Mouse (Mus musculus): ENCODE data around the gene Hist1h2af.
"Not testable (repeated sequence)": the region's sequence is repeated elsewhere in the genome, so short reads cannot be mapped to it uniquely, and the experiment has no call there.

Hist1h2af gene

DNA sequence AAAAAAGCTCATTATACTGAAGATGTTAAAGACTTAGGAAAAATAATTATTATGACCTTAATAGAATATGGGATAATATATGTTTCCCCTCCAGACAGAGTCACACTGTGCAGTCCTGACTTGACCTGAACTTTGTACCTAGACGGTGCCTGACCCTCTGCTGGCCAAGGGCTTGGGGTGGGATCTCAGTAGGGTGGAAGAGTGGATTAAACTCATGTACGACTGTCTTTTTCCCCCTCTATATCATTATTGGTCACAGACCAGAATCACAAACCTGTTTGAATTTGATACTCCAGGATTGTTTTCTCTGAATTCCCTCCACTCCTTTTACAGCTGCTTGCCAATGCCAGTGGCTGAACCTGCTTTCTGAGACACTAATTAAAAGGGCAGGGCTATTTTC, 27.0 kb downstream of the Hist1h2af start:
- DNase-seq = not testable (repeated sequence)

DNA sequence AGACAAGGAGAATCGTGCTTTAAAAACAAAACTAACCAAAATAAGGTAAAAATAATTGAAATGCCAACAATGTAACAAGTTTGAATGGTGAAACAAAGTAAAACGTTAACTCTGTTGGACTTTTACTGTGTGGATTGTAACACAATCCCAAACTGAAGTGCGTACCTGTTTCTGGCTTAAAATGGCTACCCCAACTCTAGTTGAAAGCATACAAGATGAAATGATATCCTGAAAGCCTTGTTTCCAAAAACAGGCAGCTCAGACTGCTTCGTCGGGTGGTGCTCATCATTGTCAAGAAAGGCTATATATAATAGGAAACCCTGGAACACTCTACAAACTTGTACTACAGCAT, 27.8 kb downstream of the Hist1h2af start:
- DNase-seq = not testable (repeated sequence)

DNA sequence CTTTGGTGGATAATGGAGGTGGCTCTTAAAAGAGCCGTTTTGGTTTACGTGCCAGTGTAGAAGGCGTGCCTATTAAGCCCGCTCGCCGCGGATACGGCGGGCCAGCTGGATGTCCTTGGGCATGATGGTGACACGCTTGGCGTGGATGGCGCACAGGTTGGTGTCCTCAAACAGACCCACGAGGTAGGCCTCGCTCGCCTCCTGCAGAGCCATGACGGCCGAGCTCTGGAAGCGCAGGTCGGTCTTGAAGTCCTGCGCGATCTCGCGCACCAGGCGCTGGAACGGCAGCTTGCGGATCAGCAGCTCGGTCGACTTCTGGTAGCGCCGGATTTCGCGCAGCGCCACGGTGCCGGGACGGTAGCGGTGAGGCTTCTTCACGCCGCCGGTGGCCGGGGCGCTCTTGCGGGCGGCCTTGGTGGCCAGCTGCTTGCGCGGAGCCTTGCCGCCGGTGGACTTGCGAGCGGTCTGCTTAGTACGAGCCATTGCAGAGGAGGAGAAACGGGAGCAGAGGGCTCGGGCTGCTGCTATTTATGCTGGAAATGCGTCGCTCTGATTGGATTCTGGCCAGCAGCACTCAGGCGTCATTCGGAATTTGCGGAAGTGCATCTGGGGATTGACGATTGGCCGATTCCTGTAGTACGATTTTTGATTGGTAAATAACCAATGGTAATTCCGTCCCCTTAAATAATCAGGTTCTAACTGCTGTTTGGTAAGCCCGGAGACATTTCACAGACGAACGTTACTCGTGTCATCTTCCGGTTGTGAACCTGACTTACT, 28.4 kb downstream of the Hist1h2af start, which contains the start of gene Hist1h3e:
Hist1h3e (minus strand) TSS at position 487 of the 777 bp plus-strand sequence.
- DNase-seq = peak; percentile 93

DNA sequence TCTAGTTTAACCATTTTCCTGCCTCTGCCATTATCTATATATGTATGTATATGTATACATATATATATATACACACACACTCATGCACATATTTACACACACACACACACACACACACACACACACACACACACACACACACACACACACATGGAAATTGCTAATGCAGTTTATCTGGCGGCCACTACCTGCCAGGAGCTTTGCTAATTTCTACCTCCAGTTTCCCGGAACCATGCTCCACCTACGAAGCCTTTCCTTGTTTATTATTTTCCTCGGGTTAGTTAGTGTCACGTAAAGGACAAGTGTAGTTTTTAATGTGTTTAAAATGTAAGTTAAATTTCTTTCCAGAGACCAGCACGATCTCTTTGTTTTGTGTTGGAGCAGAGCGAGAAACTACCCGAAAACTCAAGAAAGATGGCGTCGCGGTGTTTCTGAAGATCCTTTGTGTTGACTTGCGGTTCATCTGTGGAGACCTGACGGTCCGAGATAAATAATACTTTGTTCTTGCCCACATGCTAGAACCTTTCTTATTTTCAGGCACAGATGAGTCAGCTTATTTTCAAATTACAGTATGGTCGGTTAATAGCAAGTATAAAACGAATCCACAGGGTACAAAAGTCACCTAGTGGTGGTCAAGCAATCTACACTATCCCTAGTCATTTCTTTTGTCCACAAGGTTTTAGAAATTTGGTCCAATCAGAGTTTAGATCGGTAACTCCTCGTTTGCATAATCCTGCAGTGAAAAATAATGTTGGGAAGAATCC, 29.2 kb downstream of the Hist1h2af start:
- no peak for DNase-seq

DNA sequence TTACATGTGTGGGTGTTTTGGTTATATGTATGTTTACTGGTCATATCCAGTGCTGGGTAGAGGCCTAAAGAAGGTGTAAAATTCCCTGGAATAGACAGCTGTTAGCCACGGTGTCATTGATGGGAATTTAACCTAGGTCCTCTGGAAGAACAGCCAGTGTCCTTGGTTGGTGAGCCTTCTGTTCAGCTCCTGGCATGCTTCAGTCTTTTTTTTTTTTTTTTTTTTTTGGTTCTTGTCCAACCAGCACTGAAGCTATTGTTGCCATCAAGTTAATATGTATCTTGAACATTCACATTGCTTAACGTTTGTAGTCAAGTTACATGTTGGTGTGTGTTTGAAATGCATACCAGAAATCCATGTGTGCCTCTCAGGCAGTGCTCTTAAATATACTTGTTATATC, 30.8 kb downstream of the Hist1h2af start:
- DNase-seq = no peak

DNA sequence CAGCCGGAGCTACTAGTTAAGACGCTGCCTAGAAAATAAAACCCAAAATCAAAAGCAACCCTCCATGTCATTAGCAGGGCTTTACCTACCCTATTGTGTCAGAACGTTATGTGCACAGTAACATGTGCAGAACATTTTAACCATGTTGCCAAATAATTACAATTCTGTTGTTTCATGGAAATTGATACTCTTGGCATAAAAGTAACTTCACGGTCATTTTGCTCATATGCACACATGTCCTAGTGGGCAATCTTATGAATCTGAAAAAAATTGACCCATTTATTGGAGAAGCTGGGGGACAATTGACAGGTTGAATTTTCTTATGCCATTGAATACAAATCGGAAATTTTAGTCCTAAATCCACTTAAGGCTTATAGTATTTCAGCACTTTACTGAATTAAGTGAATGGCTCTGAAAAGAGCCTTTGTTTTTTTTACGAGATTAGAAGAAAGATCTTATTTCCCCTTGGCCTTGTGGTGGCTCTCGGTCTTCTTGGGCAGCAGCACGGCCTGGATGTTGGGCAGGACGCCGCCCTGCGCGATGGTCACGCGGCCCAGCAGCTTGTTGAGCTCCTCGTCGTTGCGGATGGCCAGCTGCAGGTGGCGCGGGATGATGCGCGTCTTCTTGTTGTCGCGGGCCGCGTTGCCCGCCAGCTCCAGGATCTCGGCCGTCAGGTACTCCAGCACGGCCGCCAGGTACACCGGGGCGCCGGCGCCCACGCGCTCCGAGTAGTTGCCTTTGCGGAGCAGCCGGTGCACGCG, 36.7 kb downstream of the Hist1h2af start:
- not testable (repeated sequence) for DNase-seq

DNA sequence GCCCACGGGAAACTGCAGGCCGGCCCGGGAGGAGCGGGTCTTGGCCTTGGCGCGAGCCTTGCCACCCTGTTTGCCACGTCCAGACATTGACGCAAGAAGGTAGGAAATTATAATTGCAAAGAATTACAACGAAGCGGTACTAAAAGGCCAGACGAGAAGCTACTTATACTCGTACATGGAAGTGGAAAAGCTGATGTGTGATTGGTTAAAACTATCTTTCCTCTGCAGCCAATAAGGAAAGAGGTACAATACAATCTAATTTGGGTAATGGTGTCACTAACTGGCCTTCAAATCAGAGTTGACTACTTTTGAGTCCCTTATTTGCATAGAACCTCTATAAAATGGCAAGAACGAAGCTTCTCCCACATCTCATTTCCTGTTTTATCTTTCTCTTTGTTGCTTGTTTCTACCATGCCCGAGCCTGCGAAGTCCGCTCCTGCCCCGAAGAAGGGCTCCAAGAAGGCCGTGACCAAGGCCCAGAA, 37.4 kb downstream of the Hist1h2af start, which contains the start of the genes Hist1h2ae and Hist1h2bg:
Hist1h2ae (minus strand) TSS at position 199 of the 482 bp plus-strand sequence.
Hist1h2bg (plus strand) TSS at position 375 of the 482 bp plus-strand sequence.
- peak; percentile 50 for DNase-seq

DNA sequence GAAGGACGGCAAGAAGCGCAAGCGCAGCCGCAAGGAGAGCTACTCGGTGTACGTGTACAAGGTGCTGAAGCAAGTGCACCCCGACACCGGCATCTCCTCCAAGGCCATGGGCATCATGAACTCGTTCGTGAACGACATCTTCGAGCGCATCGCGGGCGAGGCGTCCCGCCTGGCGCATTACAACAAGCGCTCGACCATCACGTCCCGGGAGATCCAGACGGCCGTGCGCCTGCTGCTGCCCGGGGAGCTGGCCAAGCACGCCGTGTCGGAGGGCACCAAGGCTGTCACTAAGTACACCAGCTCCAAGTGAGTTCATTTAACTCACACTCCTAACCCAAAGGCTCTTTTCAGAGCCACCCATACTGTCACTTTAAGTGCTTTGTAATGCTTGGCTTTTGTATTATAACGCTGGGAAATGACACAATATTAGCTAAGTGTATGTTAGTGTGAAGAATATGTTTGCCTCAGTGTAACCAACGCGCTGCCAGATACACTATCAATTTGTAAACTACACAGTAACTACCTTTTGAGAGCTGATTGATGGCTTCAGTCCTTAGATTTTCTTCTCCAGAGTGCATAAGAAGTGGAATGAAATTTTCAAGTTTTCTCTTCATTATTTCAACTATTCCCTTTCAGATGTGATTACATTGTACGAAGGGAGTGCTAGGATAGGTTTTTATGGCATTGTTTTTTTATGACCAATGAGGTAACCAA, 38.0 kb downstream of the Hist1h2af start:
- not testable (repeated sequence) for DNase-seq

DNA sequence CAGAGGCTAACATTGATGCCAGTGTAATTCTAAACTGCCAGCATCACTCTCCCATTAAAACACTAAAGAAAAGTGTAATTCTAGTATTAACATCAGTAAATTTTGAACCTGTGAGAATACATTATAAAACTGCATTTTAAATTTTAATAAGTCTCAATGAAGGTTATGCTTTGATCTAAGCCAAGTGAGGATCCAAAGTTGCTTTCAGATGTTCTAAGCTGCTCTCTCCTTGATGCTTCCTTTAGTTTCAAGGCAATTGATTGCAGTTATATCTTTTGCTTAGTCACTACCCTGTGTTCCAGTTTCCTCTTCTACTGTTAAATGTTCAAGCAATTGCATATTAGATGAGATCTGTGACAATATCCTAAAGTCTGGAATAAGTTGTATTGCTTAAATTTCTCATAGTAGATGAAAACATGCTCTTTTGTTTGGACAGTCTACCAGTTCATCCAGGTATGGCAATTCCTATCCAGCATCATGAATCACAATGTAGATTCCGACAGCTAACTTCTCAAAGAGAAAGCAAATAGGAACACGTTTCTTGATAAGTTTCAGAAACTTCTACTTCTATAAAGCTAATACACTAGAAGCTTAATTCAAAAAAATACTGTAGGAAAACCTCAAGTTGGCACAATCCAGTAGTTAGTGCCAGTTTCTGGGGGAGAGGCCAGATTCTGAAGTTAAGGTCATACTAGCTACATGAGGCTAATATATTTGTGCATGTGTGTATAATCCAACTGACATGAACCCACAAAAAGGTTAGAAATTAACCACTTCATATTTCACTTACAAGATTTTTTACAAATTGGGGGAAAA, 38.7 kb downstream of the Hist1h2af start:
- DNase-seq = no peak

DNA sequence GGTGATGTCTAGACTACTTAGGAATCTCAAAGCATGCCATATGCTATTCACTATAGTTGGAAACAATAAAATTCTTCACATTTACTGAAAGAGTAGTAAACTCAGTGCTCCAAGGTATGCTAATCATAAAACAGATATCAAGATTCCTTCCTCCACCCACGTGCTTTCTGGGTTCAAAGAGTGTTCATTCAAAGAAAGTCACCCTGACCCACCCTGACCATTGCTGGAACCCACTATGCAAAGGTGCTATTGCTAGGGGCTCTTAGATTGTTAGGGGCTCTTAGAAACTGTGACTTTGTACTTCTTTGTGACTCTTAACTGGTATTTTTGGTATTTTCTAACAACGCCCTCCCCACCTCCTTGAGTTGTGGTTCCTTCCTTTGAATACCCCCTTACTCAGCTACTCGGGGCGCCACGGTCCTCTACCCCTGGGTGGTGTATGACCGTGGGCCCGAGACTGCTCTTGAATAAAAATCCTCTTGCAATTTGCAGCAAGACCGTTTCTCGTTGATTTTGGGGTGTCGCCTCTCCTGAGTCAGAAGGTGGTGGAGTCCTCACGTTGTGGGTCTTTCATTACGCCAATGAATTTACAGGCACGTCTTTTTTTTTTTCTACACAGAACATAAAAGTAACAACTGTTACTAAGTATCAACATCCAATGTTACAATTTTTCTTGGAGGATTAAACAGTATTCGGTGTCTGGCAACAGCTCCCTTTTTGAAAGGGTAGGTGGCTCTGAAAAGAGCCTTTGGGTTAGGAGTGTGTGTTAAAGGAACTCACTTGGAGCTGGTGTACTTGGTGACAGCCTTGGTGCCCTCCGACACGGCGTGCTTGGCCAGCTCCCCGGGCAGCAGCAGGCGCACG, 39.6 kb downstream of the Hist1h2af start:
- DNase-seq = not testable (repeated sequence)

DNA sequence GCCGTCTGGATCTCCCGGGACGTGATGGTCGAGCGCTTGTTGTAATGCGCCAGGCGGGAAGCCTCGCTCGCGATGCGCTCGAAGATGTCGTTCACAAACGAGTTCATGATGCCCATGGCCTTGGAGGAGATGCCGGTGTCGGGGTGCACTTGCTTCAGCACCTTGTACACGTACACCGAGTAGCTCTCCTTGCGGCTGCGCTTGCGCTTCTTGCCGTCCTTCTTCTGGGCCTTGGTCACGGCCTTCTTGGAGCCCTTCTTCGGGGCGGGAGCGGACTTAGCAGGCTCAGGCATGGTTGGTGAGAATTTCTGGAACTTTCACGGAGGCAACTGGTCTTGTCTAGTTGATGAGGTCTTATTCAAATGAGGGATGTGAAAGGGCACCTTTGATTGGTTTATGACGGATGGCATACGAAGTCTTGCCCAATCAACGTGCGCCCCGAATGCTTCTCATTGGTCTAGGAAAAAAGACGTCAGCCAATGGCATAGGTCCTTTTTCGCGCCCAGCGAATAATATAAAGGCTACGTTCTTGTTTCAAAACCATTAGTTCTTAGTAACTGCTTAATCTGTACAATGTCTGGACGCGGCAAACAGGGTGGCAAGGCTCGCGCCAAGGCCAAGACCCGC, 40.3 kb downstream of the Hist1h2af start, which contains the start of the genes Hist1h2bf and Hist1h2ad:
Hist1h2bf (minus strand) TSS at position 299 of the 627 bp plus-strand sequence.
Hist1h2ad (plus strand) TSS at position 484 of the 627 bp plus-strand sequence.
- DNase-seq = peak; percentile 88

DNA sequence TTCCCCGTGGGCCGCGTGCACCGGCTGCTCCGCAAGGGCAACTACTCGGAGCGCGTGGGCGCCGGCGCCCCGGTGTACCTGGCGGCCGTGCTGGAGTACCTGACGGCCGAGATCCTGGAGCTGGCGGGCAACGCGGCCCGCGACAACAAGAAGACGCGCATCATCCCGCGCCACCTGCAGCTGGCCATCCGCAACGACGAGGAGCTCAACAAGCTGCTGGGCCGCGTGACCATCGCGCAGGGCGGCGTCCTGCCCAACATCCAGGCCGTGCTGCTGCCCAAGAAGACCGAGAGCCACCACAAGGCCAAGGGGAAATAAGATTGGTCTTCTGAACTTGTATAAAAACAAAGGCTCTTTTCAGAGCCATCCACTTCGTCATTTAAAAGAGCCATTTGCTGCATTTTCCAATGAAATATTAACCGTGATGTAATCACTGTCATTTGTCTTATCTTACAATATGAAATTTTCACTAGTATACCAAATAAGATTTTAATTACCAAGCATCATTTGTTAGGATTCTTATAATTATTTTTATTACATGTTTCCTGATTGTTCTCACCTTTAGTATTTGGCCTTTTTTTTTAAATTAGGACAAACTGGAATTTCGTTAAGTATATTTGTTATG, 41.0 kb downstream of the Hist1h2af start:
- DNase-seq = not testable (repeated sequence)

DNA sequence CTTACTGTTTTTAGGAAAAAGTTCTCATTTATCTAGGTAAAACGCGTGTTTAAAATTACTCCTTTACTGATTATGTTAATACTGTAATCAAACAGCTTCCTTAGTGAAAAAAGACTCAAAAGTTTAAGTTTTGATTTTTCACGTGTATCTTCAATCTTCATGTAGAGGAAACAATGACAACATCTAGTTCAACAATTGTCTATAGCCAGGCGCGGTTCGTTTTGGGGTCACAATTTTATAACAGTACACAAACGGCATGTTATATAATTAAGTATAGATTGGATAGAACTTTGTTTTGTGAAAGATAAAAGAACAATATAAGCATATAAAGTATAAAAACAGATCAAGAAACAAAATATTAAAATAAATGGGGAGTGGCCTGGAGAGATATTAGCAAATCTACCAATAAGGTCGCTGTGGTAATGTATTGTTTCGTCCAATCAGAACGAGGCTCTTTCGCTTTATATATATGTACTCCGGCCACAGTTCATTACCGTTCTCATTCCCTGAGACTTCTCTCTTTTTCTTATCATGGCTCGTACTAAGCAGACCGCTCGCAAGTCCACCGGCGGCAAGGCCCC, 41.7 kb downstream of the Hist1h2af start, which contains the start of gene Hist1h3d:
Hist1h3d (plus strand) TSS at position 493 of the 581 bp plus-strand sequence.
- DNase-seq = peak; percentile 36

DNA sequence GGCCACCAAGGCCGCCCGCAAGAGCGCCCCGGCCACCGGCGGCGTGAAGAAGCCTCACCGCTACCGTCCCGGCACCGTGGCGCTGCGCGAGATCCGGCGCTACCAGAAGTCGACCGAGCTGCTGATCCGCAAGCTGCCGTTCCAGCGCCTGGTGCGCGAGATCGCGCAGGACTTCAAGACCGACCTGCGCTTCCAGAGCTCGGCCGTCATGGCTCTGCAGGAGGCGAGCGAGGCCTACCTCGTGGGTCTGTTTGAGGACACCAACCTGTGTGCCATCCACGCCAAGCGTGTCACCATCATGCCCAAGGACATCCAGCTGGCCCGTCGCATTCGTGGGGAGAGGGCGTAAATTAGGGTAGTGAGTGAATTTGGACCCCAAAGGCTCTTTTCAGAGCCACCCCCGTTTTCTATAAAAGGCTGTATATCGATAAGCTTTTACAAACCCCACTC, 42.2 kb downstream of the Hist1h2af start:
- DNase-seq = not testable (repeated sequence)

DNA sequence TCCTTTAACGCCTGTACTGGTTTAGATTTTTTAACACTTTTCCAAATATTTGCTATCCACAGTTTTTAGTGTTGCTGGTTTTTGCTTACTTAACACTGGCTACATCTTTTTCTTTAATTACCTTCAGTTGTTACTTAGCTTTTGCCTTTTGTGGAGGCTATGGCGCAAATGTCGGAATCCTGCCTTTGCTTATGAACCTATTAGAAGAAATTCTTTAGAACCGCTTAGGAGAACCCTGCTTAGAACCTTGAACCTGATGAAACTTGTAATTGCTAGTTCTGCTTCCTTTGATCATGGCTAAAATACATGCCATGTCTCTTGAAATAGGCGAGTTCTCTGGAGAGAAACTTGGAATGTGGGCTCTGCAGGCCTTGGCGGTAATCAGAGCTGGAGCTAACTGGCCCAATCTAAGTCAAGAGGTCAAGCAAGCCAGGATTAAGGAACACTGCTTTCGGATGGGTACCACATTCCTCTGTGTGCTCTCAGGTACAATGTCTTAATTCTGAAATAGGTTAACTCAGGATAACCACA, 42.7 kb downstream of the Hist1h2af start:
- no peak for DNase-seq

DNA sequence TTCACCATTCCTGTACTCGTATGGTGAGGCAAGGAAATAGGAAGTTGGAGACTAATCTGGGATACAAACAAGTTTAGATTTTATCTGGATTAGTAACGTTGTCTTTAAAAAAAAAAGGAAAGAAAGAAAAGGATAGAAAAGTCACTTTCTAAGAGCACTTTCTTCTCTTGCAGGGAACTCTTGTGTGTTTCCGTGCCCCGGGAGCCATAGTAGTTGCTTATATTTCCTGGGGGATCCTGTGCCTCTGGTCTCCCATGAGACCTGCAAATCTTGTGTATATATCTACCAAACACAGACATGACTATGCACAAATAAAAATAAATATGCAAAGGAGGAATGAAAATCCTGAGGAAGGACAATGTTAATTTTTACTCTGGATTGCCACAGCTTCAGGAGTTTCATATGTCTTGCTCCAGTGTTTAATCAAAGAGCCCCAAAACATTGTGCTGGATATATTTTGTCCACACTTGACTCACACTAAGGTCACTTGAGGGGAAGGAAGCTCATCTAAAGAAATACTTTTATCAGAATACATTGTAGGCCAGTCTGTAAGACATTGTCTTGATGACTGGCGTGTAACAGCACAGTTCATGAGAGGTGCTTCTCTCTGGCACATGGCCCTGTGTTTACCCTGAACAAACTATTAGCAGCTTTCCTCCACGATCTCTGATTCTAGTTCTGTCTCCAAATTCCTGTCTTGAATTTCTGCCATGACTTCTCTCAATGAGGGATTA, 43.4 kb downstream of the Hist1h2af start:
- DNase-seq = no peak

DNA sequence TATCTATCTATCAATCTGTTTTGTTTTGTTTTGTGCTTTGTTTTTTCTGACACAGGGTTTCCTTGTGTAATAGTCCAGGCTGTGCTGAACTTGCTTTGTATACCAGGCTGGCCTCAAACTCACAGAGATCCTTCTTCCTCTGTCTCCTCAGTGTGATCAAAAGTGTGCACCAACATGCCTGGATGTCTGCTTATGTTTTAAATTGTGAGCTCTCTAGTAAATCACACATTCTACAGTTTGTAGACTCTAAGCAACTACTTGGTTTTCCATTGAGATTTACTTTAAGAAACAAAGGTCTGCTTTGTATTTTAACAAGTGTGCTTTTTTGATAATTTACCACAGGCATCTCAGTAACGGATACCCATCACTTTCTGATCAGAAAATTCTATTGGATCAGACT, 44.1 kb downstream of the Hist1h2af start:
- DNase-seq = no peak

All from lung, postnatal 14 days (tissue).